Mouse (Mus musculus): Measurements from ENCODE around the gene Tc2n.
"Not testable (repeated sequence)": the region's sequence is repeated elsewhere in the genome, so short reads cannot be mapped to it uniquely, and the experiment has no call there.

Tc2n gene

GRCm38 (mm10) chr12:101667502-101667901 lies 50.8 kb downstream of the Tc2n start:
- Histone ChIP-seq H3K36me3 (ENCODE audit: control insufficient read depth, insufficient read depth, low read length, poor library complexity, severe bottlenecking) (no peaks in the 10 kb centered on the region), H3K27me3 (ENCODE audit: control insufficient read depth, insufficient read depth, low read length, poor library complexity, severe bottlenecking) (no peaks in the 10 kb centered on the region)
- DNase-seq (ENCODE audit: low read depth, low spot score) = no peak

DNA sequence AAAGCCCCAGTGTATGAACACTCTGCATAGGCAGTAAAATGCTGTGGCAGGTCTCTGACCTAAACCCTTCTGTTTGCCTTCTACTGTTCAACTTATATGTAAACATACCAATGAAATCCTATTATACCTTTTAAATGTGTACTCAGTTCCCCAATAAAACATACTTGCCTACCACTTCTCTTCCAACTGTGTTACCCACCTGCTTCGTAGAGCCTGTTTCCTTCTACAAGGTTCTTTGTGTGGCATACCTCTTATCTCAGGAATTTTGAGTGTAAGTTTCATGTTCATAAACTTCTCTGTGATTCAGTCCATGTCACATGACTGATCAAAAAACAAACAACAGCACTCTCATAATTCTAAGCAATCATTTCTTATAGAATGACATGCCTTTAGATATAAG lies 85.2 kb downstream of the Tc2n start:
- DNase-seq (ENCODE audit: low read depth, low spot score) = no peak
- Histone ChIP-seq H3K27me3 (ENCODE audit: control insufficient read depth, insufficient read depth, low read length, poor library complexity, severe bottlenecking) (no peaks in the 10 kb centered on the region), H3K36me3 (ENCODE audit: control insufficient read depth, insufficient read depth, low read length, poor library complexity, severe bottlenecking) (no peaks in the 10 kb centered on the region)

GRCm38 (mm10) chr12:101606622-101607021 lies 111.7 kb downstream of the Tc2n start:
- DNase-seq (ENCODE audit: low read depth, low spot score); H3K27me3 ChIP-seq (ENCODE audit: control insufficient read depth, insufficient read depth, low read length, poor library complexity, severe bottlenecking); H3K36me3 ChIP-seq (ENCODE audit: control insufficient read depth, insufficient read depth, low read length, poor library complexity, severe bottlenecking): not testable (repeated sequence)
